Mouse (Mus musculus): ENCODE results near the gene Cdkal1. TPM values are rescaled to one million over a fixed set of nuclear protein-coding genes. Genes with fewer than 3 reads are reported as not detected.

Gene Cdkal1
- polyA plus RNA-seq, 1 experiment, result 0.50 TPM

DNA sequence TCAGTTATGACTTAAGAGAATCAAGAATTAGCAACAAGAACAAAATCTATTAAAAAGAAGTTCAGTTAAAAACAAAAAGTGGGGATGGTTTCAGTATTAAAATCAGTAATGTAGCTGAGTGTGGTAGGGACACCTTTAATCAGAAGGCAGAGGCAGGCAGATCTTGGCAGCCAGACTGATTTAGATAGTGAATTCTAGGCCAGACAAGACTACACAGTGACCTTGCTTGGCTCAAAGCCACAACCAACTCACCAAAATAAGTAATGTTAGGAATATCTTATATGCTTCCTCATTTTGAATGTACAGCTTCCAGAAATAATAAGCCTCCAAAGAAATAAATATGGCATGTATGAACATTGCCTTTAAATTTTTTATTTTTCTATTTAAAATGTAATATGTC, 301.7 kb downstream of the Cdkal1 start:
- TF ChIP-seq FLI1 (IDR thresholded peaks at IDR 0.05; ENCODE audit: low read length), result no peak

DNA sequence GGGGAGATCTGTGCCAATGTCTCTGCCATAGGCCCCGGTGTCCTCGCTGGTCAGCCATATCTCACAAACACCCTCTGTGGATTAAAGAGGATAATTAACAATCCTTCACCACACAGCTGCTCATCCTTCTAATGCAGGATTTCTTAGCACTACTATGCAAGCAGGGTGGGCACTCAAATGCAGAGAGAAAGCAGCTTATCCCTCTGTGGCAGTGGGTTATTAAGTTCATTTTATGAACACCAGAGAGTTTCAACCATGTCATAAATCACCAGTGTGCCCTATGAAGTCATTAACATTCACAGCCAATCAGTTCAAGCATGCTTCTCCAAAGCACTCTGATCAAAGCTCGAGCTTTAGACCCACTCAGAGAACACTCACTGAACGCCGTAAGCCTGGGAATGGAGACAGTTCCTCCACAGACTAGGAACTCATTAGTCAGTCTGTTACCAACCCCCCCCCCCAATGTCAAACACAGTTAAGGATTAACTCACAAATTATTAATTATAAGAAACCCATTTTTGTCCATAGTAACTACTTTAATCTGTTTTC, 303.1 kb downstream of the Cdkal1 start:
- no peak for TF ChIP-seq GATA1 (IDR thresholded peaks at IDR 0.05; ENCODE audit: borderline replicate concordance, low read length)
- no peak for TF ChIP-seq FLI1 (IDR thresholded peaks at IDR 0.05; ENCODE audit: low read length)
- no peaks in the 10 kb centered on the region for H3K27me3 ChIP-seq (replicated peaks)
- peaks cover 9% of the 10 kb centered on the region for H3K36me3 ChIP-seq (replicated peaks; ENCODE audit: low read length)
- no peaks in the 10 kb centered on the region for H3K4me1 ChIP-seq
- no peaks in the 10 kb centered on the region for H3K9me3 ChIP-seq
- H3K4me3 ChIP-seq (replicated peaks), result no peak overlapping the region

More for the DNA sequence above, 301.7 kb downstream of the Cdkal1 start:
- peaks cover 9% of the 10 kb centered on the region for H3K36me3 ChIP-seq (replicated peaks; ENCODE audit: low read length)
- no peaks in the 10 kb centered on the region for H3K27me3 ChIP-seq (replicated peaks)
- H3K4me1 ChIP-seq, result no peaks in the 10 kb centered on the region
- no peak overlapping the region for H3K4me3 ChIP-seq (replicated peaks)
- H3K9me3 ChIP-seq, result no peaks in the 10 kb centered on the region

DNA sequence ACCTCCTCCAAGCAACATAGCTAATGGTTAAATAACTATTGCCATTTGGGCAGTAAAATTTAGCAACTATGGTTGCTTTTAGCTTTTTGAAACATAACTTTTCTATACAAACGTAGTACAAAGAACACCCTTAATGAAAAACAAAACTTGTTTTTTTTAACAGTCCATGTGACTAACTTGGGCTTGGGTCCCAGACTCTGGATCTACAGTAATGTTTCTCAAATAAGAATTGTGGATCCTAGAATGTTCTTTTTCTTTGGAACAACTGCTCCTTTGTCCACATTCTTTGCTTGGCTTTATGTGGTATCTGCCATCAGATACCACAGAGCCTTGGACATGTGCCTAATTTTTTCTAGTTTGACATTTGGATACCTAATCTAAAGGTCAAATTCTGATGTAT, 304.6 kb downstream of the Cdkal1 start:
- H3K4me3 ChIP-seq (replicated peaks), result no peak overlapping the region
- TF ChIP-seq FLI1 (IDR thresholded peaks at IDR 0.05; ENCODE audit: low read length) (no peak), GATA1 (IDR thresholded peaks at IDR 0.05; ENCODE audit: borderline replicate concordance, low read length) (no peak)
- no peaks in the 10 kb centered on the region for H3K9me3 ChIP-seq
- H3K4me1 ChIP-seq, result no peaks in the 10 kb centered on the region
- no peaks in the 10 kb centered on the region for H3K27me3 ChIP-seq (replicated peaks)
- peaks cover 9% of the 10 kb centered on the region for H3K36me3 ChIP-seq (replicated peaks; ENCODE audit: low read length)

DNA sequence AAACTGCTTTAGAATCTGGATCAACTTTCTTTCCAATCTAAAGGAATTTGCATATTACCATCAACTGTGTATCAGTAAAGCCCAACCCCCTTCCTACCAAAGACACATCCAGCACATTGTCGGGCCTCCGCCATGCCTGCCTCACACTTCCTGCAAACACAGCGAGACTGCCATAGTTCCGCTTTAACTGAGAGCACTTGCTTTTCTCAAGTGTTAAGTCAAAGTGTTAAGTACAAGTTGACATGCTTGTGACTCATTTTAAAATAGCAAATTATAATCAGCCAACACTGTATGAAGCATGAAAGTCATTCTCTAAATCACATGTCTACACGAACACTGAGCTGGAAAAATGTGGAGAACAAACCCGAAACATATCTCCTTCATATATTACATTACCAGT, 305.3 kb downstream of the Cdkal1 start:
- H3K4me3 ChIP-seq (replicated peaks), result no peak overlapping the region
- H3K36me3 ChIP-seq (replicated peaks; ENCODE audit: low read length), result peaks cover 9% of the 10 kb centered on the region

DNA sequence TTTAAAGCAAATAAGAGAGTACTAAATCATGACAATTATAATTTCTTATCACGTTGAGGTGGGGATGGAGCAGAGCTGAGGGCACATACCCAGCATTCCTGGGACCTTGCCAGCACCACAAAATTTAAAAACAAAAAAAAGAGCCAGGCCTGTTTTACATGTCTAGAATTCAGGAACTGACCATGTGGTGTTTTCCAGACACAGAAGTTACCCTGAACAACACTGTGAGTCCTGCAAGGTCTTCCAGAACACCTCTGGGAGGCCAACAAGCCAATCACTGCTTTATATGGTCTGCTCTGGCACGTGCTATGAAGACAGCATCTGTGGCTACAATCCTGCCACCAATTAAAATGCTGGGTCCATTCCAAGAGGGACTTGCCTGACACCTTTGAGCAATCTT, 305.7 kb downstream of the Cdkal1 start:
- Histone ChIP-seq H3K4me1 (no peaks in the 10 kb centered on the region), H3K9me3 (no peaks in the 10 kb centered on the region), H3K27me3 (replicated peaks) (no peaks in the 10 kb centered on the region), H3K4me3 (replicated peaks) (no peak overlapping the region), H3K36me3 (replicated peaks; ENCODE audit: low read length) (peaks cover 9% of the 10 kb centered on the region)
- TF ChIP-seq FLI1 (IDR thresholded peaks at IDR 0.05; ENCODE audit: low read length), result no peak
- TF ChIP-seq GATA1 (IDR thresholded peaks at IDR 0.05; ENCODE audit: borderline replicate concordance, low read length), result no peak

More for the DNA sequence above, 305.3 kb downstream of the Cdkal1 start:
- Histone ChIP-seq H3K27me3 (replicated peaks) (no peaks in the 10 kb centered on the region), H3K4me1 (no peaks in the 10 kb centered on the region), H3K9me3 (no peaks in the 10 kb centered on the region)
- no peak for TF ChIP-seq GATA1 (IDR thresholded peaks at IDR 0.05; ENCODE audit: borderline replicate concordance, low read length)
- TF ChIP-seq FLI1 (IDR thresholded peaks at IDR 0.05; ENCODE audit: low read length), result no peak

DNA sequence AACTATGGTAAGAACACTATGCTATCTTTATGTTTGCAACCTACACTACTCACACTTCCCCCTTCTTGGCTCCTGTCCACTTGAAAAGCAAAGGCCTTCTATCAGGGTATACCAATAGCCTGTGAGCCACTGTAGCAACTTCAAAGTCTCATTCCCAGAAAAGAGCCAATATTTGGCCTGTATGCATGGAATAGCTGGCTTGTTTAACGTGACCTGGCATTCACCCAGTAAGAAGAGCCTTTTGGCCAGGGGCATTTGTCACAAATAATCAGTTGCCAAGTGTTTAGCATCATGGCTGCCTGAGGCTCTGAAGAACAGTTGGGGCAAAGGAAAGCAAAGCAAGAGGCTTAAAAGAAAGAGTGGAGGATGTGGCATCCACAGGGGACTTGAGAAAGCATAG, 317.6 kb downstream of the Cdkal1 start:
- TF ChIP-seq FLI1 (IDR thresholded peaks at IDR 0.05; ENCODE audit: low read length) (no peak), GATA1 (IDR thresholded peaks at IDR 0.05; ENCODE audit: borderline replicate concordance, low read length) (no peak)
- H3K27me3 ChIP-seq (replicated peaks), result no peaks in the 10 kb centered on the region
- no peaks in the 10 kb centered on the region for H3K4me1 ChIP-seq
- H3K9me3 ChIP-seq, result peaks cover 4% of the 10 kb centered on the region; the same call in 1 of the 2 replicates
- H3K36me3 ChIP-seq (replicated peaks; ENCODE audit: low read length), result no peaks in the 10 kb centered on the region
- no peak overlapping the region for H3K4me3 ChIP-seq (replicated peaks)

DNA sequence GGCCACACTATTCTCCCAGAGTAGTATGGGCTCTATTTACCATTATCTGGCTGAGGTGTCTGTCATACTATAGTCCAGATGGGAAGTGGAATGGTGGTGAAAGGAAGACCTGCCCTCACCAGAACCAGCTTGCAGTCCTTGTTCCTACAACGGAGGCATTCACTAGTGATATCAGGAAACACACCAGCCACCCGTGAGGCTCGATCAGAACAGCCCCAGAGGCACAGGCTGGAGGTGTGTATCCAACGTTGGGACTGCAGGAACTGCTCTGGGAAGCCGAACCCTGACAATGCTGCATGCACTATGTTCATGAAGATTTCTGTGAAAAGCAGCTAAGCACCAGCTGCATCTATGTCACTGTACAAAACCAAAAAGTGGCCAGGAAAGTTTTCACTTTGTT, 321.9 kb downstream of the Cdkal1 start:
- H3K4me1 ChIP-seq, result no peaks in the 10 kb centered on the region
- no peaks in the 10 kb centered on the region for H3K27me3 ChIP-seq (replicated peaks)
- TF ChIP-seq FLI1 (IDR thresholded peaks at IDR 0.05; ENCODE audit: low read length) (no peak), GATA1 (IDR thresholded peaks at IDR 0.05; ENCODE audit: borderline replicate concordance, low read length) (no peak)
- H3K9me3 ChIP-seq, result no peaks in the 10 kb centered on the region
- H3K36me3 ChIP-seq (replicated peaks; ENCODE audit: low read length), result no peaks in the 10 kb centered on the region
- H3K4me3 ChIP-seq (replicated peaks), result no peak overlapping the region

DNA sequence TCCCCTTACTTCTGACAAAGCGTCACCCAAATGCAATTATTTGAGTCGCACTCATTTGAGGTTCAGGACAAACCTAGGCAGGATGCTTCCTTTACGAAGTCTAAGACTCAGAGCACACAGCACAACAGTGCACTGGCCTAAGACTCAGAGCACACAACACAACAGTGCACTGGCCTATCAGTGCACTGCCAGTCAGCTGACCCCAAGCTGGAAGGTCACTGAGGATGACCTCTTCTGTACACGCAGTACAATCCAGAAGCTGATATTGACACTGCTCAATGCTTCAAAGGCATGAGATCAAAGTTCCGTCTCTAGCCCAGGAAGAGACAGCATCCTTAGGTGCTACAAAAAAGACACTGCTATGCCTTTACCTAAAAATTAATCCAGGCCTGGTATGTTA, 327.1 kb downstream of the Cdkal1 start:
- Histone ChIP-seq H3K9me3 (peaks cover 8% of the 10 kb centered on the region; the same call in 1 of the 2 replicates), H3K4me3 (replicated peaks) (no peak overlapping the region), H3K36me3 (replicated peaks; ENCODE audit: low read length) (no peaks in the 10 kb centered on the region), H3K4me1 (no peaks in the 10 kb centered on the region), H3K27me3 (replicated peaks) (no peaks in the 10 kb centered on the region)
- TF ChIP-seq FLI1 (IDR thresholded peaks at IDR 0.05; ENCODE audit: low read length) (no peak), GATA1 (IDR thresholded peaks at IDR 0.05; ENCODE audit: borderline replicate concordance, low read length) (no peak)

DNA sequence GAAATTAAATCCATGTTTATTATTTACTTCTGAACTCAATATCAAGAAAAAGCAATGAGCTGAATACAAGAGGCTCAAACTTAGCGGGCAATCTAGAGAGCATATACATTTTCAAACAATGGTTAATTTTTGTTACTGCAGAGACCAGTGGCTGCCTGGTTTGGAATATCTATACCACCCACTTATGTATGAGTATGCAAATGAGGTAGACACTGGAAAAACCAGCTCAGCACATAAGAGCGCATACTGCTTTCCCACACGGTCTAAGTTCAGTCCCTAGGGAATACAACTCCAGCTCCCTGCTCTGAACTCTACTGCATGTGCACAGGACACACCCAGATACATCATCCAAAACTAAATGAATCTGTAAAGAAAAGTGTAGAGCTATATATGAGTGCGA, 334.2 kb downstream of the Cdkal1 start:
- TF ChIP-seq FLI1 (IDR thresholded peaks at IDR 0.05; ENCODE audit: low read length), result no peak
- no peak for TF ChIP-seq GATA1 (IDR thresholded peaks at IDR 0.05; ENCODE audit: borderline replicate concordance, low read length)
- peaks cover 11% of the 10 kb centered on the region for H3K36me3 ChIP-seq (replicated peaks; ENCODE audit: low read length)
- no peak overlapping the region for H3K4me3 ChIP-seq (replicated peaks)
- no peaks in the 10 kb centered on the region for H3K27me3 ChIP-seq (replicated peaks)
- no peaks in the 10 kb centered on the region for H3K4me1 ChIP-seq
- no peaks in the 10 kb centered on the region for H3K9me3 ChIP-seq

DNA sequence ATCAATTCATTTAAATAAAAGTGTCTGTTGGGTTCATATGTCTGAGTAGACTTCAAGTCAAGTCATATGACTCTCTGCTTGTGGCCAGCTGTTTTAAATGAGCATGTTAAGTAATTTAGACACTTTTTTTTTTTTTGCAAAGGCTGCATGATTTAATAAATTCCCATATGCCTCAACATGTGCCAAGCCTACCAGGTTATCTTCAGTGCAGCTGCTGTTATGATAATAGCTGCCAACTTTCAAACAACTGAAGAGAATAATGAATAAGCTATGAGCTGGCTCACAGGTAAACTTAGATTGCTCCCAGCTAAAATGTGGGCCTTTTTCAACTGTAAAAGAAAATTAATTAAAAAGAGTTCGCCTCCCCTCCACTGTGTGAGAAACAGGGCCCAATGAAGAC, 341.4 kb downstream of the Cdkal1 start:
- TF ChIP-seq GATA1 (IDR thresholded peaks at IDR 0.05; ENCODE audit: borderline replicate concordance, low read length), result no peak
- TF ChIP-seq FLI1 (IDR thresholded peaks at IDR 0.05; ENCODE audit: low read length), result no peak
- Histone ChIP-seq H3K9me3 (0 out of 2 replicates have a peak, but pooled peaks cover 3% of the 10 kb centered on the region), H3K27me3 (replicated peaks) (no peaks in the 10 kb centered on the region), H3K36me3 (replicated peaks; ENCODE audit: low read length) (peaks cover 14% of the 10 kb centered on the region), H3K4me1 (no peaks in the 10 kb centered on the region), H3K4me3 (replicated peaks) (no peak overlapping the region)

All from megakaryocyte, embryonic 14.5 days (primary cell).